Mouse (Mus musculus) limb, embryonic 14.5 days (tissue): ENCODE results near the gene Surf2. TPM values are rescaled to one million over a fixed set of nuclear protein-coding genes. Genes with fewer than 3 reads are reported as not detected.
A peak's percentile ranks its signal among the peaks of the same experiment; 100 is the strongest.

Experiments
- ATAC-seq: fragments of 200-750 bp; cut with Nextera tagmentation; 2 replicates; pipeline ENCODE4 v1.8.0; 2017; ENCODE audit warnings: low read depth, moderate number of reproducible peaks, moderate TSS enrichment; ENCODE audit not compliant: low FRiP score
- DNase-seq: peaks from one replicate; pipeline ENCODE4 v3.0.0-alpha.2; 2015; ENCODE audit warnings: low spot score
- H3K27ac ChIP-seq: fragments of 300-500 bp; sonication (generic); replicated peaks from 2 replicates; pipeline ENCODE4 v1.5.1; 2014; ENCODE audit warnings: low read depth, mild to moderate bottlenecking, low read length, moderate library complexity, mixed read lengths
- H3K27me3 ChIP-seq: fragments of 300-500 bp; sonication (generic); 2 replicates; pipeline ENCODE4 v1.6.1; 2014; ENCODE audit warnings: low read length, mixed read lengths; ENCODE audit not compliant: control insufficient read depth, insufficient read depth
- H3K36me3 ChIP-seq: fragments of 300-500 bp; sonication (generic); 2 replicates; pipeline ENCODE4 v1.6.1; 2014; ENCODE audit warnings: mild to moderate bottlenecking, low read length, moderate library complexity, mixed read lengths; ENCODE audit not compliant: control insufficient read depth, insufficient read depth
- H3K4me1 ChIP-seq: fragments of 300-500 bp; sonication (generic); 2 replicates; pipeline ENCODE4 v1.6.1; 2014; ENCODE audit warnings: antibody characterized with exemption, low read length, mixed read lengths; ENCODE audit not compliant: control insufficient read depth, insufficient read depth
- H3K4me2 ChIP-seq: fragments of 300-500 bp; sonication (generic); replicated peaks from 2 replicates; pipeline ENCODE4 v1.6.1; 2014; ENCODE audit warnings: low read depth, mild to moderate bottlenecking, low read length, moderate library complexity; ENCODE audit not compliant: severe bottlenecking
- H3K4me3 ChIP-seq: fragments of 300-500 bp; sonication (generic); replicated peaks from 2 replicates; pipeline ENCODE4 v1.5.1; 2014; ENCODE audit warnings: low read length
- H3K9ac ChIP-seq: fragments of 300-500 bp; sonication (generic); 2 replicates; pipeline ENCODE4 v1.6.1; 2014; ENCODE audit warnings: mild to moderate bottlenecking, low read depth, low read length, moderate library complexity; ENCODE audit not compliant: severe bottlenecking
- H3K9me3 ChIP-seq: fragments of 300-500 bp; sonication (generic); 2 replicates; pipeline ENCODE4 v1.6.1; 2016; ENCODE audit warnings: low read length; ENCODE audit not compliant: control insufficient read depth
- POLR2A ChIP-seq: fragments of 200-500 bp; IDR thresholded peaks from 2 replicates; pipeline ENCODE4 v1.8.0; 2012; ENCODE audit warnings: inconsistent platforms, mild to moderate bottlenecking, moderate library complexity, borderline replicate concordance; ENCODE audit not compliant: insufficient read depth, insufficient read length; ENCODE audit errors: extremely low read depth
- WGBS: fragments of 180-500 bp; shearing (Covaris S2); extraction: QIAGEN DNeasy Blood & Tissue Kit; methylation state at CpG from one replicate; pipeline ENCODE4 v1.1.7; 2014; 5-methylcytosine and 5-hydroxymethylcytosine counted together
- polyA plus RNA-seq, 2 experiments: library from polyadenylated mRNA; depleted of rRNA in 1 of 2; stranded (reverse) in 1 of 2; unstranded in 1 of 2; fragments of >200 nt; fragmentation: Nextera tagmentation in 1 of 2; extraction: Ambion mirVana in 1 of 2; gene quantifications; 2 replicates each; pipeline versions ENCODE4 v1.2.1 to v1.2.3; 2012 to 2014

Surf2 gene
- polyA plus RNA-seq, 2 experiments, result 30.7 to 41.6 TPM

- TF ChIP-seq POLR2A, result peak; percentile 82; the same call in 1 of the 2 replicates
- Histone ChIP-seq H3K4me3 (peak within 1 kb of the TSS; percentile 83), H3K4me1 (peaks cover 27% of the 10 kb centered on the region), H3K9me3 (no peaks in the 10 kb centered on the region), H3K36me3 (peaks cover 65% of the 10 kb centered on the region), H3K9ac (peak within 1 kb of the TSS; percentile 95), H3K27ac (peak within 1 kb of the TSS; percentile 94), H3K4me2 (peak within 1 kb of the TSS; percentile 97), H3K27me3 (no peaks in the 10 kb centered on the region)
- under 1% methylated on average over 64 of the region's 74 CpGs for WGBS
- DNase-seq (peak; percentile 98), ATAC-seq (peak; percentile 92)
Measured at GRCm38 (mm10) chr2:26910124-26910993, 5.8 kb upstream of the Surf2 start, which contains the start of the genes Med22 and Rpl7a. Gene Med22, minus strand, starts transcription at chr2:26910677. Gene Rpl7a, plus strand, starts transcription at chr2:26910764.

- Histone ChIP-seq H3K4me2 (peak overlapping the region; percentile 97), H3K9me3 (no peaks in the 10 kb centered on the region), H3K27ac (peak overlapping the region; percentile 94), H3K36me3 (peaks cover 57% of the 10 kb centered on the region), H3K9ac (peak overlapping the region; percentile 95), H3K27me3 (no peaks in the 10 kb centered on the region), H3K4me1 (peaks cover 29% of the 10 kb centered on the region), H3K4me3 (peak overlapping the region; percentile 83)
- 2% methylated on average over 36 of the region's 37 CpGs for WGBS
- TF ChIP-seq POLR2A, result no peak
- ATAC-seq (peak; percentile 25; the same call in 1 of the 2 replicates), DNase-seq (peak; percentile 55)
Measured at GRCm38 (mm10) chr2:26910994-26911765, 5.0 kb upstream of the Surf2 start.

- ATAC-seq (no peak), DNase-seq (no peak)
- no peak for TF ChIP-seq POLR2A
- Histone ChIP-seq H3K27me3 (no peaks in the 10 kb centered on the region), H3K9me3 (no peaks in the 10 kb centered on the region), H3K9ac (peak overlapping the region; percentile 95), H3K4me1 (peaks cover 37% of the 10 kb centered on the region), H3K4me3 (peak overlapping the region; percentile 83), H3K36me3 (peaks cover 46% of the 10 kb centered on the region), H3K27ac (no peak overlapping the region), H3K4me2 (peak overlapping the region; percentile 97)
- 64% methylated on average over 5 of the region's 5 CpGs for WGBS
Measured at GRCm38 (mm10) chr2:26912253-26912770, 3.9 kb upstream of the Surf2 start.

GRCm38 (mm10) chr2:26913416-26914147, 2.6 kb upstream of the Surf2 start:
- no peak for TF ChIP-seq POLR2A
- no peak for ATAC-seq
- Histone ChIP-seq H3K27me3 (no peaks in the 10 kb centered on the region), H3K4me3 (no peak overlapping the region), H3K9ac (no peak overlapping the region), H3K4me1 (peaks cover 39% of the 10 kb centered on the region), H3K27ac (0 out of 2 replicates have a peak overlapping the region, but pooled peaks have one; percentile 5), H3K4me2 (no peak overlapping the region), H3K9me3 (no peaks in the 10 kb centered on the region), H3K36me3 (peaks cover 42% of the 10 kb centered on the region)
- WGBS, result 79% methylated on average over 17 of the region's 17 CpGs
- DNase-seq, result no peak
